Mouse (Mus musculus): Measurements from ENCODE around the gene Foxa2.

GRCm38 (mm10) chr2:148030991-148031675 is 15.6 kb downstream of the Foxa2 start:
- TF ChIP-seq CTCF (IDR thresholded peaks at IDR 0.05; ENCODE audit: low read depth), result no peak
- no peak for TF ChIP-seq EP300 (IDR thresholded peaks at IDR 0.05; ENCODE audit: low read depth)

Data from liver, embryonic 14.5 days (tissue).